Mouse (Mus musculus): ENCODE measurements around the gene Bmp7.

Gene Bmp7

GRCm38 (mm10) chr2:172909463-172909862 is 30.7 kb downstream of the Bmp7 start:
- DNase-seq (ENCODE audit: low read depth) = no peak

- DNase-seq (ENCODE audit: low read depth) = no peak
Measured at GRCm38 (mm10) chr2:172906146-172906545, 34.0 kb downstream of the Bmp7 start.

- no peak for DNase-seq (ENCODE audit: low read depth)
Measured at GRCm38 (mm10) chr2:172905057-172905456, 35.1 kb downstream of the Bmp7 start.

GRCm38 (mm10) chr2:172904614-172905013 is 35.5 kb downstream of the Bmp7 start:
- DNase-seq (ENCODE audit: low read depth) = no peak

- no peak for DNase-seq (ENCODE audit: low read depth)
Measured at GRCm38 (mm10) chr2:172903523-172903922, 36.6 kb downstream of the Bmp7 start.

- DNase-seq (ENCODE audit: low read depth) = no peak
Measured at GRCm38 (mm10) chr2:172900954-172901701, 39.0 kb downstream of the Bmp7 start.

GRCm38 (mm10) chr2:172889756-172890443 is 50.2 kb downstream of the Bmp7 start:
- DNase-seq (ENCODE audit: low read depth) = no peak

GRCm38 (mm10) chr2:172889222-172889621 is 50.9 kb downstream of the Bmp7 start:
- no peak for DNase-seq (ENCODE audit: low read depth)

- DNase-seq (ENCODE audit: low read depth) = no peak
Measured at GRCm38 (mm10) chr2:172888147-172888546, 52.0 kb downstream of the Bmp7 start.

- no peak for DNase-seq (ENCODE audit: low read depth)
Measured at GRCm38 (mm10) chr2:172885861-172886260, 54.3 kb downstream of the Bmp7 start.

- no peak for DNase-seq (ENCODE audit: low read depth)
Measured at GRCm38 (mm10) chr2:172884584-172884983, 55.5 kb downstream of the Bmp7 start.

- no peak for DNase-seq (ENCODE audit: low read depth)
Measured at GRCm38 (mm10) chr2:172875201-172875600, 64.9 kb downstream of the Bmp7 start.

- no peak for DNase-seq (ENCODE audit: low read depth)
Measured at GRCm38 (mm10) chr2:172866356-172866755, 73.8 kb downstream of the Bmp7 start.

- DNase-seq (ENCODE audit: low read depth) = no peak
Measured at GRCm38 (mm10) chr2:172865165-172865564, 75.0 kb downstream of the Bmp7 start.

GRCm38 (mm10) chr2:172864566-172864965 is 75.6 kb downstream of the Bmp7 start:
- peak; percentile 21 for DNase-seq (ENCODE audit: low read depth)

GRCm38 (mm10) chr2:172863469-172863856 is 76.7 kb downstream of the Bmp7 start:
- no peak for DNase-seq (ENCODE audit: low read depth)

- DNase-seq (ENCODE audit: low read depth) = peak; percentile 26
Measured at GRCm38 (mm10) chr2:172862850-172863468, 77.2 kb downstream of the Bmp7 start.

- DNase-seq (ENCODE audit: low read depth) = no peak
Measured at GRCm38 (mm10) chr2:172862424-172862823, 77.7 kb downstream of the Bmp7 start.

GRCm38 (mm10) chr2:172861590-172861989 is 78.5 kb downstream of the Bmp7 start:
- DNase-seq (ENCODE audit: low read depth) = no peak

GRCm38 (mm10) chr2:172860593-172860992 is 79.5 kb downstream of the Bmp7 start:
- no peak for DNase-seq (ENCODE audit: low read depth)

GRCm38 (mm10) chr2:172860104-172860503 is 80.0 kb downstream of the Bmp7 start:
- DNase-seq (ENCODE audit: low read depth) = no peak

- DNase-seq (ENCODE audit: low read depth) = no peak
Measured at GRCm38 (mm10) chr2:172857048-172857447, 83.1 kb downstream of the Bmp7 start.

GRCm38 (mm10) chr2:172856549-172856948 is 83.6 kb downstream of the Bmp7 start:
- no peak for DNase-seq (ENCODE audit: low read depth)
